Mouse (Mus musculus): ENCODE data around the gene Dazap1. TPM values are rescaled to one million over a fixed set of nuclear protein-coding genes. Genes with fewer than 3 reads are reported as not detected.

The Dazap1 gene
- polyA plus RNA-seq, 1 experiment from 2014 or later: 55.6 TPM

GRCm38 (mm10) chr10:80227166-80227539, 34.1 kb upstream of the Dazap1 start:
- peak overlapping the region; percentile 97 for H3K9ac ChIP-seq (ENCODE audit: low read length)
- ATAC-seq (ENCODE audit: insufficient number of reproducible peaks, low FRiP score, low TSS enrichment, low read depth) (no peak), DNase-seq (ENCODE audit: low spot score) (no peak)
- no peaks in the 10 kb centered on the region for H3K9me3 ChIP-seq (ENCODE audit: control insufficient read depth, low read length)
- H3K4me2 ChIP-seq (ENCODE audit: low read depth, severe bottlenecking): peak overlapping the region; percentile 91
- peak overlapping the region; percentile 88 for H3K4me3 ChIP-seq (ENCODE audit: low read depth, low read length)
- peaks cover 16% of the 10 kb centered on the region for H3K36me3 ChIP-seq (ENCODE audit: control insufficient read depth, insufficient read depth, low read length)
- peaks cover 25% of the 10 kb centered on the region for H3K4me1 ChIP-seq (ENCODE audit: control insufficient read depth, insufficient read depth, low read length)
- H3K27me3 ChIP-seq (ENCODE audit: control insufficient read depth, insufficient read depth, low read length): no peaks in the 10 kb centered on the region
- H3K27ac ChIP-seq (replicated peaks; ENCODE audit: low read depth, low read length): peak overlapping the region; percentile 91; the same call in 1 of the 2 replicates
- 11% methylated on average over 10 of the region's 10 CpGs for WGBS

- H3K4me1 ChIP-seq (ENCODE audit: control insufficient read depth, insufficient read depth, low read length): peaks cover 29% of the 10 kb centered on the region
- 0 out of 2 replicates have a peak overlapping the region, but pooled peaks have one; percentile 2 for H3K27ac ChIP-seq (replicated peaks; ENCODE audit: low read depth, low read length)
- 70% methylated on average over 15 of the region's 15 CpGs for WGBS
- H3K9ac ChIP-seq (ENCODE audit: low read length): peak overlapping the region; percentile 97; the same call in 1 of the 2 replicates
- no peak for DNase-seq (ENCODE audit: low spot score)
- no peaks in the 10 kb centered on the region for H3K27me3 ChIP-seq (ENCODE audit: control insufficient read depth, insufficient read depth, low read length)
- no peak for ATAC-seq (ENCODE audit: insufficient number of reproducible peaks, low FRiP score, low TSS enrichment, low read depth)
- no peaks in the 10 kb centered on the region for H3K9me3 ChIP-seq (ENCODE audit: control insufficient read depth, low read length)
- H3K4me3 ChIP-seq (ENCODE audit: low read depth, low read length): peak overlapping the region; percentile 88
- H3K4me2 ChIP-seq (ENCODE audit: low read depth, severe bottlenecking): peak overlapping the region; percentile 91
- peaks cover 21% of the 10 kb centered on the region for H3K36me3 ChIP-seq (ENCODE audit: control insufficient read depth, insufficient read depth, low read length)
Measured at GRCm38 (mm10) chr10:80227877-80228775, 33.2 kb upstream of the Dazap1 start.

- Histone ChIP-seq H3K27me3 (ENCODE audit: control insufficient read depth, insufficient read depth, low read length) (no peaks in the 10 kb centered on the region), H3K9ac (ENCODE audit: low read length) (no peak overlapping the region), H3K27ac (replicated peaks; ENCODE audit: low read depth, low read length) (no peak overlapping the region), H3K36me3 (ENCODE audit: control insufficient read depth, insufficient read depth, low read length) (peaks cover 70% of the 10 kb centered on the region), H3K4me1 (ENCODE audit: control insufficient read depth, insufficient read depth, low read length) (peaks cover 4% of the 10 kb centered on the region; the same call in 1 of the 2 replicates), H3K4me2 (ENCODE audit: low read depth, severe bottlenecking) (no peak overlapping the region), H3K4me3 (ENCODE audit: low read depth, low read length) (no peak overlapping the region), H3K9me3 (ENCODE audit: control insufficient read depth, low read length) (no peaks in the 10 kb centered on the region)
- WGBS: 92% methylated on average over 13 of the region's 13 CpGs
- ATAC-seq (ENCODE audit: insufficient number of reproducible peaks, low FRiP score, low TSS enrichment, low read depth): no peak
- DNase-seq (ENCODE audit: low spot score): no peak
Measured at GRCm38 (mm10) chr10:80236145-80236825, 25.0 kb upstream of the Dazap1 start.

DNA sequence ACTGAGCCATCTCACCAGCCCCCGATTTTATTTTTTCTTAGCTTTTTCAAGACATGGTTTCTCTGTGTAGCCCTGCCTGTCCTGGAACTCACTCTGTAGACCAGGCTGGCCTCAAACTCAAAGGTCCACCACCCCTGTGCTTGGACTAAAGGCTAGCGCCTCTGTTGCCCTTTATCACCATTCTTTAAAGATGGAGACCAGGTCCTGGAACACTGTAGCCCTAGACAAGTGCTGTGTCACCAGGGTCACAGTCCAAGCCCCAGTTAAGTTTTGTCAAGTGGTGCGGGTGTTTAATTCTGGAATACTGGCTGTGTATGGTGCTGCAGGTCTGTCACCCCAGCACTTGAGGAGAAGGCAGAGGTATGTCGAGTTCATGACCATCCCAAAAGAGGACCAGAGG, 24.3 kb upstream of the Dazap1 start:
- Histone ChIP-seq H3K9me3 (ENCODE audit: control insufficient read depth, low read length) (no peaks in the 10 kb centered on the region), H3K27me3 (ENCODE audit: control insufficient read depth, insufficient read depth, low read length) (no peaks in the 10 kb centered on the region), H3K27ac (replicated peaks; ENCODE audit: low read depth, low read length) (no peak overlapping the region), H3K4me1 (ENCODE audit: control insufficient read depth, insufficient read depth, low read length) (peaks cover 4% of the 10 kb centered on the region; the same call in 1 of the 2 replicates), H3K4me2 (ENCODE audit: low read depth, severe bottlenecking) (no peak overlapping the region), H3K4me3 (ENCODE audit: low read depth, low read length) (no peak overlapping the region), H3K9ac (ENCODE audit: low read length) (no peak overlapping the region), H3K36me3 (ENCODE audit: control insufficient read depth, insufficient read depth, low read length) (peaks cover 70% of the 10 kb centered on the region)
- DNase-seq (ENCODE audit: low spot score) (no peak), ATAC-seq (ENCODE audit: insufficient number of reproducible peaks, low FRiP score, low TSS enrichment, low read depth) (no peak)
- 85% methylated on average over 4 of the region's 4 CpGs for WGBS

GRCm38 (mm10) chr10:80238306-80238705, 23.0 kb upstream of the Dazap1 start:
- DNase-seq (ENCODE audit: low spot score): no peak
- H3K36me3 ChIP-seq (ENCODE audit: control insufficient read depth, insufficient read depth, low read length): peaks cover 77% of the 10 kb centered on the region
- H3K4me1 ChIP-seq (ENCODE audit: control insufficient read depth, insufficient read depth, low read length): no peaks in the 10 kb centered on the region
- 88% methylated on average over 3 of the region's 3 CpGs for WGBS
- no peak overlapping the region for H3K9ac ChIP-seq (ENCODE audit: low read length)
- no peak overlapping the region for H3K4me2 ChIP-seq (ENCODE audit: low read depth, severe bottlenecking)
- H3K27me3 ChIP-seq (ENCODE audit: control insufficient read depth, insufficient read depth, low read length): no peaks in the 10 kb centered on the region
- H3K27ac ChIP-seq (replicated peaks; ENCODE audit: low read depth, low read length): no peak overlapping the region
- H3K9me3 ChIP-seq (ENCODE audit: control insufficient read depth, low read length): no peaks in the 10 kb centered on the region
- ATAC-seq (ENCODE audit: insufficient number of reproducible peaks, low FRiP score, low TSS enrichment, low read depth): no peak
- H3K4me3 ChIP-seq (ENCODE audit: low read depth, low read length): no peak overlapping the region

DNA sequence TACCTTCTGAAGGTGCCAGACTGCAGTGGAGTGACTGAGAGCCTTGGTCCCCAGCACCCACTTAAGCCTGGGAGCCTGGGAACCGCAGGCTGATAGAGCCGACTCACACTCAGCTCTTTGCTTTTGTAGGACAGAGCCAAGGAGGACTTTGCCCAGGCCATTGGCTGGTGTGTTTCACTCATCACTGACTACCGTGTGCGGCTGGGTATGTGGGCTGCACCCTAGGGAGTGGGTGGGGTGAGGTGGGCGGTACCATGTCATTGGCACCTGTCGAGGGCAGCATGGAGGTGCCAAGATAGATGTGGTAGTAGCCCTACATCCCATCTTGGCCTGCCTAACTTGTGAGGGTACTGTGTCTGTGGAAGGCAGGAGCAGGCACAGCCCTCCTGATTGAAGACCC, 21.5 kb upstream of the Dazap1 start:
- Histone ChIP-seq H3K27ac (replicated peaks; ENCODE audit: low read depth, low read length) (no peak overlapping the region), H3K9ac (ENCODE audit: low read length) (no peak overlapping the region), H3K27me3 (ENCODE audit: control insufficient read depth, insufficient read depth, low read length) (no peaks in the 10 kb centered on the region), H3K36me3 (ENCODE audit: control insufficient read depth, insufficient read depth, low read length) (peaks cover 65% of the 10 kb centered on the region), H3K4me3 (ENCODE audit: low read depth, low read length) (no peak overlapping the region), H3K4me2 (ENCODE audit: low read depth, severe bottlenecking) (no peak overlapping the region), H3K4me1 (ENCODE audit: control insufficient read depth, insufficient read depth, low read length) (no peaks in the 10 kb centered on the region), H3K9me3 (ENCODE audit: control insufficient read depth, low read length) (no peaks in the 10 kb centered on the region)
- 86% methylated on average over 6 of the region's 6 CpGs for WGBS
- DNase-seq (ENCODE audit: low spot score): no peak
- 0 out of 2 replicates have a peak, but pooled peaks have one; percentile 14 for ATAC-seq (ENCODE audit: insufficient number of reproducible peaks, low FRiP score, low TSS enrichment, low read depth)

GRCm38 (mm10) chr10:80242088-80242487, 19.2 kb upstream of the Dazap1 start:
- Histone ChIP-seq H3K4me2 (ENCODE audit: low read depth, severe bottlenecking) (no peak overlapping the region), H3K4me3 (ENCODE audit: low read depth, low read length) (no peak overlapping the region; the same call in 1 of the 2 replicates), H3K4me1 (ENCODE audit: control insufficient read depth, insufficient read depth, low read length) (no peaks in the 10 kb centered on the region), H3K27me3 (ENCODE audit: control insufficient read depth, insufficient read depth, low read length) (no peaks in the 10 kb centered on the region), H3K36me3 (ENCODE audit: control insufficient read depth, insufficient read depth, low read length) (peaks cover 54% of the 10 kb centered on the region), H3K27ac (replicated peaks; ENCODE audit: low read depth, low read length) (no peak overlapping the region), H3K9me3 (ENCODE audit: control insufficient read depth, low read length) (no peaks in the 10 kb centered on the region), H3K9ac (ENCODE audit: low read length) (no peak overlapping the region)
- ATAC-seq (ENCODE audit: insufficient number of reproducible peaks, low FRiP score, low TSS enrichment, low read depth) (no peak), DNase-seq (ENCODE audit: low spot score) (no peak)
- 85% methylated on average over 9 of the region's 9 CpGs for WGBS

DNA sequence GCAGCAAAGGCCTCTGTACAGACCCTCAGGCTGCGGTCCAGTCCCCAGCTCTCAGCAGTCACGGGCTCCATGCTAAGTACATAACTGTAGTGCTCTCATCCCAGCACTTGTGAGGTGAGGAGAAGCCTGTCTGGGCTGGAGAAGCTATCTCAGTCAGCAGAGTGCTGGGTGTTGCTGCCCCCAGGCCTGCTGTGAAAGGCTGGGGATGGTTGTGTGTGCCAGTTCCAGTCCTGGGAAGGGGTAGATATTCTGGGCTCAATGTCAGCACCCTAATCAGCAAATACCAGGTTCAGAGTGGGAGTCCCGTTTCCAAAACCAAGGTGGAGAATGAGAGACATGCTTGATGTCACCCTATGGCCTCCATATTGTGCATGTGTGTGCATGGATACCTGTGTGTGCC, 18.7 kb upstream of the Dazap1 start:
- Histone ChIP-seq H3K9ac (ENCODE audit: low read length) (no peak overlapping the region), H3K9me3 (ENCODE audit: control insufficient read depth, low read length) (no peaks in the 10 kb centered on the region), H3K36me3 (ENCODE audit: control insufficient read depth, insufficient read depth, low read length) (peaks cover 49% of the 10 kb centered on the region), H3K4me2 (ENCODE audit: low read depth, severe bottlenecking) (no peak overlapping the region), H3K27ac (replicated peaks; ENCODE audit: low read depth, low read length) (no peak overlapping the region), H3K4me1 (ENCODE audit: control insufficient read depth, insufficient read depth, low read length) (no peaks in the 10 kb centered on the region), H3K27me3 (ENCODE audit: control insufficient read depth, insufficient read depth, low read length) (no peaks in the 10 kb centered on the region), H3K4me3 (ENCODE audit: low read depth, low read length) (0 out of 2 replicates have a peak overlapping the region, but pooled peaks have one; percentile 1)
- ATAC-seq (ENCODE audit: insufficient number of reproducible peaks, low FRiP score, low TSS enrichment, low read depth): no peak
- 92% methylated on average over 3 of the region's 3 CpGs for WGBS
- DNase-seq (ENCODE audit: low spot score): no peak

Measured in limb, embryonic 11.5 days (tissue).